Mouse (Mus musculus) layer of hippocampus, adult 9-11 months (tissue): Measurements from ENCODE around the gene F12.

Experiments used
- DNase-seq: peaks from one replicate; pipeline ENCODE4 v3.0.0; 2022

Gene F12

GRCm38 (mm10) chr13:55426613-55427012 lies at the start of gene F12:
TSS of gene F12 (minus strand) at chr13:55426793.
- no peak for DNase-seq

GRCm38 (mm10) chr13:55476256-55476655 lies 49.7 kb upstream of the F12 start:
- no peak for DNase-seq

GRCm38 (mm10) chr13:55475750-55476149 lies 49.2 kb upstream of the F12 start:
- DNase-seq = no peak

DNA sequence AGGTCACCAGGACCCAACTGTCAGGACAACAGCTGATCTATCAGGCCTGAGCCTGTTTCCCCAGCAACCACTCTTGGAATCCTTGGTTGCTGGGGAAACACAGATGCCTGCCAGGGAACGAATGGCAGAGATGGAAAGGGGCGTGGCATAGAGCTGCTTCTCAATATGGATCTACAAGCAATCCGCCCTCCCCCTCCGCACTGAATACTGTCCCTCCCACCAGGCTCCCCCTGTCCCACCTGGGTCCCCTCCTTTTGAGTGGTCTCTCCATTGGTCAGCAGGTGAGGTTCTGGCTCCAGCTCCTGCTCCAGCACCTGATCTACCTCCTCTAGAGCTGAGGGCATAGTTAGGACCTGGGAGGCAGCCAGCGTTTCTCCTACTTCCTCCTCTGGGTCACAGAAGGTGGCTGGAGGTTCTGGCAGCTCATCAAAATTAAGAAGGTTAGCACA lies 48.1 kb upstream of the F12 start:
- peak; percentile 90 for DNase-seq

DNA sequence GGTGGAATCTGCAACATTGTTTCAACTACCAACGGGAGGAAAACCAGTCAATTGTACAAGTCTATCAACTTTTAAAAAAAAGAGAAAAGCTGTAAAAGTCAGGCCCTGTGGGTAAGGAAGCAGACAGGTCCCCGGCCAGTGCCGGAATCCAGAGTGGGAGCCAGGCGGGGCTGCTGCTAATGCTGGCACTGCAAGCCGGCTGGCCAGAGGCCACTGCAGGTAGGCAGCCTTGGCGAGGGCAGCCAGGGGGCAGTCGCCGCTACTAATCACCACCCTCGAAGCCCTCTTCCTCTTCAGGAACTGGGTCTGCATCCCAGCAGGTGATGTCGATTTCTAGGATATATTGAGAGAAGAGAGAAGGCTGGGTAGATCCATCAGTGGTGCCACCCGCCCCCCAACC lies 47.4 kb upstream of the F12 start:
- DNase-seq = no peak

GRCm38 (mm10) chr13:55473076-55473831 lies 46.7 kb upstream of the F12 start:
- DNase-seq = no peak

DNA sequence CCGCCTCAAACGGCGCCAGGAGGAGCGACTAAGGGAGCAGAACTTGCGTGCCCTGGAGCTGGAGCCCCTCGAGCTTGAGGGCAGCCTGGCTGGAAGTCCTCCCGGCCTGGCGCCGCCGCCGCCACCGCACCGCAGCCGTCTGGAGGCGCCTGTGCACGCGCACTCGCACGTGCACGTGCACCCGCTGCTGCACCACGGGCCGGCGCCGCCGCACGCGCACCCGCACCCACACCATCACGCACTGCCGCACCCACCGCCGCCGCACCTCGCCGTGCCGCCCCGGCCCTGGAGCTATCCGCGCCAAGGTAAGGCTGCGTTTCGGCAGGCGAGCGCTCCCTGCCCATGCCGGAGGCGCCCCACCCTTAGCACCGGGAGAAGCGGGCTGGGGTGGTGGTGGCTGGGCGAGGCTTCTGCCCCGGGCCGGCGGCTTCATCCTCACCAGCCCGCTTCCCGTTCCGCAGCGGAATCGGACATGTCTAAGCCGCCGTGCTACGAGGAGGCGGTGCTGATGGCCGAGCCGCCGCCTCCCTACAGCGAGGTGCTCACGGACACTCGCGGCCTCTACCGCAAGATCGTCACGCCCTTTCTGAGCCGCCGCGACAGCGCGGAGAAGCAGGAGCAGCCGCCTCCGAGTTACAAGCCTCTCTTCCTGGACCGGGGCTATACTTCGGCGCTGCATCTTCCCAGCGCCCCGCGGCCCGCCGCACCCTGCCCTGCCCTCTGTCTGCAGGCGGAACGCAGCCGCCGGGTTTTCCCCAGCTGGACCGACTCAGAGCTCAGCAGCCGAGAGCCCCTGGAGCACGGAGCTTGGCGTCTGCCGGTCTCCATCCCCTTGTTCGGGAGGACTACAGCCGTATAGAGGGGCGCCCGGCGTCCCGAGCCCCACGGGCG lies 45.8 kb upstream of the F12 start:
- peak; percentile 71 for DNase-seq

DNA sequence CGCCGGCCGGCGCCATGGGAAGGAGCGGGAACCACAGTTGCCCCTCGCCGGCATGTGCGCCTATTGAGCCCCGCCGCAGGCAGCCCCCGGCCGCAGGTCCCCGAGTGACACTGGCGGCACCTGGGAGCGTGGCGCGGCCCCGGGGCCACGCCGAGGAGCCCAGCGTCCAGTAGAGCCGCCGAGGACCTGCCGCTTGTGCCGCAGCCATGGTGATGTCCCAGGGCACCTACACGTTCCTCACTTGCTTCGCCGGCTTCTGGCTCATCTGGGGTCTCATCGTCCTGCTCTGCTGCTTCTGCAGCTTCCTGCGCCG lies 45.2 kb upstream of the F12 start:
- DNase-seq = no peak

GRCm38 (mm10) chr13:55471156-55471818 lies 44.7 kb upstream of the F12 start:
- DNase-seq = peak; percentile 70

DNA sequence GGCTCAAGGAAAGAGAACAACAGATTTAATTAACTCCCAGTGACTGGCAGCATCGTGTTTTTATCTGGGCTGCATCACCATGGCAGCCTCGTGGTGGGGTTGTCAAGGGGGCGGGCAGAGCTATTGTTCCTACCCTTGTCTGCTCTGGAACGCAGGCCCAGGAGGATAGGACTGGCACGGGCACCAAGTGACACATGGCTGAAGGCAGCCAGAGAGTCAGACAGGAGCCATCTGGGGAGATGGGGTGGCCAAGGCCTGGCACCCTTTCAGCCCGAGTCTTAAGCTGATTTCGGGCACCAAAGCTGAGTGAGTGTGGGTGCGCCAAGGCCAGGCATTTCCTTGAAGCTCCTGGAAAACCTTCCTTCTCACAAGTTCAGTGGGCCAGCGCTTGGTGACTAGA lies 43.8 kb upstream of the F12 start:
- peak; percentile 88 for DNase-seq

GRCm38 (mm10) chr13:55468851-55469560 lies 42.4 kb upstream of the F12 start:
- no peak for DNase-seq

DNA sequence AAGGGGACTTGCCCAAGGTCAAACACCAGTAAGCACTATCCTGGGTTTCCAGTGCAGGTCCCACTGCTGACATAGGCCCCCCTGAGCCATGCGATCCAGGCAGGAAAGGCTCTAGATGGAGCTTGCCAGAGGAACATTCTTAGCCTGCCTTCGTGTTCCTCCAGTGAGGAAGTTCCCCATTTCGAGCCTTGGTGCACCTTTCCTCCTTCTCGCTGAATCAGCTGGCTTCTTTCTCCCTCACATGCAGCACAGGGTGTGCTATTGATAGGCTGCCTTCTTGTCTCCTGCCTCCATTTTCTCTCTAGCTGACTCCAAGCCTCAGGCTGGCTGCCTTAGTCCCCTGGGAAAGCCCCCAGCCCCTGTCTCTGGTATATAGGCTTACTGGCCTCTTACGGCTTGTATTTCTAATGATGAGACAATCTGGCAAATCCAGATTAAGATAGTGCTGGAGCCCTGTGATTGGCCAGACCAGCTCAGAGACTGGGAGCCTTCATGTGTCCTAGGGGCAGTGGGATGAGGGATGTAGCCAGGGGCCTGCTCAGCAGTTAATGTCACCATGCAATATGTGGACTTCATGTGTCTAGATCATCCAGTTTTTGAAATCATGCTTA lies 39.3 kb upstream of the F12 start:
- no peak for DNase-seq

- DNase-seq = peak; percentile 77
Measured at GRCm38 (mm10) chr13:55465184-55465583, 38.6 kb upstream of the F12 start.

DNA sequence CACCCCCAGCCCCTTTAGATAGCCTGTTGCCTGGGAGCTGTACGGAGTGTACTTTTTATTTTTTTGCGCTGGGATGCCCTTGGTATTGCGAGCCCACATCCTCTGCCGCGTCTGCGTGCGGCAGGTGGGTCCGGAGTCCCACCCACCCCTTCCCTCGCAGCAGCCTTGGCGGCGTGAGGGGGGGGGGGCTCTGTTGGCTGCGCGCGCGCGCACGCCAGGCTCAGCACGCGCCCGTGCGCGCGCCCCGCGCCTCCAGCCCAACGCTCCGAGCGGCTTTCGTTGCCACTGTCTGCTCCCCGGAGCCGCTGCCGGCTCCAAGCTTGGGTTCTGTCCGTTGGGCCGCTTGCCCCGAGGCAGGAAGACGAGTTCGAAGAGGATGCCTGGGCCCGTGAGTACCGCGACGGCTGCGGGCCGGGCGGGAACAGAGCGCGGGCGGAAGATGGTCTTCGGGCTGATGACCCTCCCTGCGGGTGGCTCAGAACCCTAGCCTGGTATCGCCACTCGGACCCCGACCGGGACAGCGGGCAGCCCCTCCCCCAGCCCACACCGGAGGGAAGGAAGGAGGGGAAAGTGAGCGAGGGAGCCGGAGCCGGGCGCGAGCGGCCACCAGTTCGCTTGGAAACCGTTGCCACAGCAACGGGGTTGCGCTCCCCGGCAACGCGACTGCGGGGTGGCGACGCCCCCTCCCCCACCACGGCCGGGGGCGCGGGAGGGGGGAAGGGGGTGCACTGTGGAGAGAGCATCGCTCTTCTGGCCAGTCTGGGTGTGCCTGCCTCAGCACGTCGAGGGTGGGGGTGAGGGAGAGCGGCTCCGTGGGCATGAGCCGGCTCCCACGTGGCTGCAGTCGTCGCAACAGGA lies 37.7 kb upstream of the F12 start, which contains the start of gene Prr7:
Prr7 (plus strand) TSS at position 241 of the 858 bp plus-strand sequence.
- DNase-seq = peak; percentile 80

DNA sequence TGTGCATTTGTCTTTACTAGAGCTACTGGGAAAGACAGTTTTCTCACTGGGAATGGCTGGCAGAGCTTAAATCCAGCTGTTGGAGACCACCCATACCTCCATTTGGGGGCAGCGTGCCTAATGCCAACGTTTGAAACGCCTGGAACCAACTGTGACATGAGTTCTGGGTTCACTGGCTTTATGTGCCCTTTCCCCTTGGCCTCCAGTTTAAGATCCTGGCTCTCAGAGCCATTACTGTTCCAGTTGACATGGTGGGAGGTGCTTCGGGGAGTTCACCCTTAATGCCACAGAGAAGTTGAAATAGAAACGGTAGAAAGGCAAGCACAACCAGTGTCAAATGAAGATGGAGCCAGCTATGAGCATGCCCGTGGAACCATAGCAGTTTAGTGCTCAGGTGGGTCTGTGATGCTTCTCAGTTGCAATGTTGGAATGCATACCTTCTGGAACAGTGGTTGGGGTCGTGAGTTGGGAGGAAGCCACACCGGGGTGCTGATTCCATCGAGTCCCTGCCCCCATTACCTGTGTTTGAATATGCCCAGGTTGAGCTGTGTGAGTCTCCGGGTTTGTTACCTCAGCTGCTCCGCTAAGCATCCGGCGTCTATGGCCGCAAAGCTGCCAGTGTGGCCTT lies 36.9 kb upstream of the F12 start:
- no peak for DNase-seq

DNA sequence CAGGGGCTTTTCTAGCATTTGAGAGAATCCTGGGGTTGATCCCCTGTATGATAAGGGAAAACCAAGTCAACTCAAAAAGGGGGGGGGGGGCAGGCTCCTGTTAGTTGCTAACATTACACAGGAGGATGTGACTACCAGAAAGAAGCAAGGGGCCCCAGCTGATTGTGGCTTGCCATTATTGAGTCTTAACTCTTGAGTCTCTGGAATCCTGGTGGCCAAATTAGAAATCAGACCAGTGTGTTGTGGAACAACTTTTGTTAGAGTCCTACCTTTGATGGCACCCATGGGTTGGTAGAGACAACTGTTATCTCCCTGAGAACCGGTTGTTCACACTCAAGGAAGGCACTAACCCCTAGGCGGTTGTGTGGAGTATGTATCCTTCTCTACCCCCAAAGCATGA lies 36.4 kb upstream of the F12 start:
- no peak for DNase-seq

DNA sequence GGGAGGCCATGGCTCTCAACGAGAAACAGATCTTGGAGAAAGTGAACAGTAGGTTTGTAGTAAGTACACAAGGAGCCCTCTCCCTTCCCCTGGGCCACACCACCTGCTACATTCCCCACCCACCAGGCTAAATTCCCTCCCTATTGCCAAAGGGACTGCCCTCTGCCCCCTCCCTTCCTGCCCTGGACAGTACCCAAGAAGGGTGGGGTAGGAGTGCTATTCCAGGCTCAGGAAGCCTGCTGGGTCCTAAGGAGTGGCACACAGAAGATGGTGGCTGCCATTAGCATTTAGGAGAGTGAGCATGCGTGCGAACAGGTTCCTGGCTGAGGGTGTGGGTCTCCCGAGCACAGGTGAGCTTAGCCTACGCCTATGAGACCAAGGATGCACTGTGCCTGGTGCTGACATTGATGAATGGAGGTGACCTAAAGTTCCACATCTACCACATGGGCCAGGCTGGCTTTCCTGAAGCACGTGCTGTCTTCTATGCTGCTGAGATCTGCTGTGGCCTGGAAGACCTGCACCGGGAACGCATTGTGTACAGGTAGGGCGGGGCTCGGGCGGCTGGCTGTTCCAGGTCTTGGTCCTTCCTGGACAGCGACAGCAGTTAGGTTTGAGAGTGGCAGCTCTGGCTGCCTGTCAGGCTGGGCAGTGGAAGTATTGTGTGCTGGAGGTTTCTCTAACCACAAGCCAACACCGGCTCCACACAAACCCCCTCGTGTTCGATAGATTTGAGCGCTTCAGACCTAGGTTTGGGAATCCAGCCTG lies 25.4 kb upstream of the F12 start:
- DNase-seq = no peak

DNA sequence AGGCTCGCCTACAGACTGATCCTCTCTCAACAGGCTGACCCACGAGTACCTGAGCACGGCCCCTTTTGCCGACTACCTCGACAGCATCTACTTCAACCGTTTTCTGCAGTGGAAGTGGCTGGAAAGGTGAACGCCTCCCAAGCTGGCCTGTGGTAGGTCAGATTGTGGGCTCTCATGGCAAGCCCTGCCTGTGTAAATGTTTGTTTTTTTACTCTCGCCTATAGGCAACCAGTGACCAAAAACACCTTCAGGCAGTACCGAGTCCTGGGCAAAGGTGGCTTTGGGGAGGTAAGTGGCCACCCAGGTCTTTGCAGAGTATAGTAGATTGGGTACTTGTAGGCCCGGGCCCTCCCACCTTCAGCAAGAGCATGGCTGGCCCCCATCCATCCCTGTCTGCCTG lies 24.7 kb upstream of the F12 start:
- DNase-seq = no peak

DNA sequence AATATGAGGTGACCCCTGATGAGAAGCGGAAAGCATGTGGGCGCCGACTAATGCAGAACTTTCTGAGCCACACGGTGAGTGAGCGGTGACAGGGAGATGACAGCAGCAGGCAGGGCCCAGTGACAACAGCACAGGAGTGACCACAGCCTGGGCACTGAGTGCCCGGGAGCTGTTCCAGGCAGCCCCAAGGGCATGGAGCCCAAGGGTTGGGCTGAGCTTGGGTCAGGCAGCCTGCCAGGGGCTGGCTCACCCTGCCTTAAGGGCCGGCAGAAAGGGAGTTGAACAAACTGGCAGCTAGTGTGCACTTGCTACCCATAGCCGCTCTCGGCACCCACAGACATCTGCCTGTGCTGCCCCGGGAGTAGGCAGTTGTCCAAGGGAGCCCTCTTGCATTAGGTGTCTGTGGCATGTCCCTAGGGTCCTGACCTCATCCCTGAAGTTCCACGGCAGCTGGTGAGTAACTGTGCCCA lies 24.0 kb upstream of the F12 start:
- DNase-seq = peak; percentile 64
